Mouse (Mus musculus) kidney, adult 2 months (tissue): Measurements from ENCODE around the gene Cd52. TPM values are rescaled to one million over a fixed set of nuclear protein-coding genes. Genes with fewer than 3 reads are reported as not detected.
"Not testable (repeated sequence)": the region's sequence is repeated elsewhere in the genome, so short reads cannot be mapped to it uniquely, and the experiment has no call there.

Source experiments
- DNase-seq: peaks from one replicate; pipeline ENCODE4 v3.0.0; 2021
- H3K27ac ChIP-seq: fragments of 200-500 bp; 2 replicates; pipeline ENCODE4 v1.5.1; 2012; ENCODE audit warnings: low read depth, low read length, control low read depth, inconsistent platforms; ENCODE audit not compliant: insufficient read depth
- H3K27me3 ChIP-seq: fragments of 200-500 bp; replicated peaks from 2 replicates; pipeline ENCODE4 v1.6.1; 2012; ENCODE audit warnings: mild to moderate bottlenecking, moderate library complexity, low read length, inconsistent platforms; ENCODE audit not compliant: control insufficient read depth, insufficient read depth
- H3K36me3 ChIP-seq: fragments of 200-500 bp; 2 replicates; pipeline ENCODE4 v1.6.1; 2012; ENCODE audit warnings: mild to moderate bottlenecking, moderate library complexity, low read length, inconsistent platforms; ENCODE audit not compliant: control insufficient read depth, insufficient read depth
- H3K4me1 ChIP-seq: fragments of 200-500 bp; 2 replicates; pipeline ENCODE4 v1.6.1; 2011; ENCODE audit warnings: low read length; ENCODE audit not compliant: control insufficient read depth, insufficient read depth
- H3K4me3 ChIP-seq: fragments of 200-500 bp; 2 replicates; pipeline ENCODE4 v1.5.1; 2011; ENCODE audit warnings: mild to moderate bottlenecking, low read depth, low read length, control low read depth; ENCODE audit not compliant: insufficient read depth
- CTCF ChIP-seq: fragments of 200-500 bp; conservative IDR thresholded peaks from 2 replicates; pipeline ENCODE4 v1.5.1; 2011; ENCODE audit warnings: low read depth, mild to moderate bottlenecking, control low read depth, low read length, moderate library complexity, mixed read lengths; ENCODE audit not compliant: insufficient read depth, insufficient read length
- POLR2A ChIP-seq: fragments of 200-500 bp; IDR thresholded peaks from one replicate; pipeline ENCODE4 v1.6.1; 2011; ENCODE audit warnings: low read depth, low read length, control low read depth
- WGBS: fragments of 180-500 bp; shearing (Covaris S2); methylation state at CpG from one replicate; pipeline ENCODE4 v1.1.7; 2018; 5-methylcytosine and 5-hydroxymethylcytosine counted together
- polyA plus RNA-seq: library from polyadenylated mRNA; depleted of rRNA; stranded (reverse); fragments of >200 nt; gene quantifications from 2 replicates; pipeline ENCODE4 v1.2.3, GENCODE M21; 2012; rRNA removed

The Cd52 gene
- polyA plus RNA-seq = 14.8 and 65.1 TPM in 2 replicates

DNA sequence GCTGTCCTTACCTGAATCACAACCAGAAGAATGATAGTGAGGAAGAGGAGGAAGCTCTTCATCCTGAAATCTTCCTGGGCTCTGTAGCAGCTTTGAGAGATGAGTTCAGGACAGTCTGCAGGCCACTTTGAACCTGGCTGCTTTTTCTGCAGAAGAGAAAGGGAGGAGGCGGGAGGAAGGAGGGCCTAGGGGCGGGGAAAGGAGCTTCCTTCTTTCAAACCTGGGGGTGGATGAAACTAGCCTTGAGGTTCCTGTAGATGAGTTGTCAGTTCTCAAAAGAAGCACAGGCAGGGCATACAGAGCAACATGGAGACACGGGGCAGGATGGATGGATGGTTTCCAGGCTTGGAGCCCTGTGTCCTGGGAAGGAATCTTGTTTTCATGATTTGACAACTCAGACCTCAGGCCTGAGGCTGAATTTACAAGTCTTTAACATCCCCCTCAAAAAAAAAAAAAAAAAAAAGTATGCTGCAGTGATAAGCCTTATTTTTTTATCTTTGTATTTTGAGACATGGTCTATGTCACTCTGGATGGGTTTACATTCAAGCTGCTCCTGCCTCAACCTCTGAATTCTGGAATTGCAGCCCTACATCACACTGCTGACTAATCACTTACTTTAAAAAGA, at the start of gene Cd52:
TSS of gene Cd52 (minus strand) at position 160 of the 625 bp plus-strand sequence.
- peak; percentile 40 for DNase-seq
- Histone ChIP-seq H3K4me1 (no peaks in the 10 kb centered on the region), H3K27me3 (no peaks in the 10 kb centered on the region), H3K36me3 (no peaks in the 10 kb centered on the region), H3K27ac (no peak within 1 kb of the TSS), H3K4me3 (peak within 1 kb of the TSS; percentile 16; the same call in 1 of the 2 replicates)
- 77% methylated on average over 3 of the region's 3 CpGs for WGBS
- TF ChIP-seq CTCF = no peak
- TF ChIP-seq POLR2A = no peak

- H3K27ac ChIP-seq, H3K27me3 ChIP-seq, H3K36me3 ChIP-seq, H3K4me1 ChIP-seq, H3K4me3 ChIP-seq, DNase-seq: not testable (repeated sequence)
- 98% methylated on average over 5 of the region's 5 CpGs for WGBS
Observed at GRCm38 (mm10) chr4:134144297-134144696, 49.4 kb upstream of the Cd52 start.

DNA sequence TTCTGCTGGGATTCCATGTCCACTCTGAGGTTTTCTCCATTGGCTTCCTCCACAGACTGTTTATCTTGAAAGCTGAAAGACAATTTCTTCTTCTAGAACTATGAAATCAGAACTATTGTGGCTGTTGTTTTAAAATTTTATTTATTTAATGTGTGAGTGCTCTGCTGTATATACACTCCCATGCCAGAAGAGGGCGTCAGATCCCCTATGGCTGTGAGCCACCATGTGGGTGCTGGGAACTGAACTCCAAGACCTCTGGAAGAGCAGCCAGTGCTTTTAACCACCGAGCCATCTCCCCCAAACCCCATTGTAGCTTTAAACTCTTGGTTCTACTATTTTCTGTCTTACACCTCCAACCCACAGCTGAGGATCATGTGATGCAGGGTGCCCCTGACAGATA, 44.0 kb upstream of the Cd52 start:
- no peaks in the 10 kb centered on the region for H3K27me3 ChIP-seq
- no peak overlapping the region for H3K4me3 ChIP-seq
- no peak overlapping the region for H3K27ac ChIP-seq
- TF ChIP-seq CTCF = peak; percentile 8; the same call in 1 of the 2 replicates
- TF ChIP-seq POLR2A = no peak
- 82% methylated on average over 2 of the region's 2 CpGs for WGBS
- DNase-seq = no peak
- H3K36me3 ChIP-seq = peaks cover 2% of the 10 kb centered on the region
- no peaks in the 10 kb centered on the region for H3K4me1 ChIP-seq

DNA sequence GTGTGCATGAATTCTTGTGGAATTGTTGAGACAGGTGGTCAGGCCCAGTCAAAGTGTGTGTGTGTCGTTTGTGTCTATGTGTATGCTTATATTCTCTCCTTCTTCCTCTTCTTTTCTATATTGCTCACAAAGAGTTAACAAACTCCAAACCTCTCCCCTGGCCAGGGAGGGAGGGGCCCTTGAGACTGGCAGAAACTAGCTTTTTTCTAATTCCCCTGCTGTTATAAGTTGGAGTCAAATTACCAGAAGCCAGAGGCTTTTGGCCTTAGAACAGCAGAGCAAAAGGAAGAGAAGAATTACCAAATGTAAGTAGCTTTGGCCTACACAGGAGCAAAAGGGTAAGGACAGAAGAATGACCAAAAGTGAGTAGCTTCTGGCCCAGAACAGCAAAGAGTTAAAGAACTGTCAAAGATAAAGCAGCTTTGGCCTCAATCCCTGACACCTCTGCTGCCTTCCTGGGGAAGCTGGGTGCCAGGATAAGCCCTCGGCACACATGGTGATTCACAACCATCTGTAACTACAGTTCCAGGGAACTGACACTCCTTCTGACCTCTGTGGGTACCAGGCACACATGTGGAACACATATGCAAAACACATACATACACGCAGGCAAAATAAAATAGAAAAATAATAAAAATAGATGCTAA, 41.5 kb upstream of the Cd52 start:
- Histone ChIP-seq H3K4me1 (no peaks in the 10 kb centered on the region), H3K27ac (peak overlapping the region; percentile 30; the same call in 1 of the 2 replicates), H3K4me3 (no peak overlapping the region), H3K36me3 (peaks cover 2% of the 10 kb centered on the region), H3K27me3 (no peaks in the 10 kb centered on the region)
- no peak for TF ChIP-seq POLR2A
- TF ChIP-seq CTCF = no peak
- no peak for DNase-seq
- 66% methylated on average over 3 of the region's 3 CpGs for WGBS

- Histone ChIP-seq H3K4me3 (no peak overlapping the region), H3K27ac (no peak overlapping the region), H3K36me3 (no peaks in the 10 kb centered on the region; the same call in 1 of the 2 replicates), H3K27me3 (no peaks in the 10 kb centered on the region), H3K4me1 (no peaks in the 10 kb centered on the region; the same call in 1 of the 2 replicates)
- WGBS = 79% methylated on average over 8 of the region's 8 CpGs
- DNase-seq = no peak
- TF ChIP-seq POLR2A (no peak), CTCF (no peak)
Observed at GRCm38 (mm10) chr4:134132519-134133095, 37.7 kb upstream of the Cd52 start.

GRCm38 (mm10) chr4:134132117-134132516, 37.2 kb upstream of the Cd52 start:
- Histone ChIP-seq H3K4me3 (no peak overlapping the region), H3K36me3 (no peaks in the 10 kb centered on the region; the same call in 1 of the 2 replicates), H3K4me1 (no peaks in the 10 kb centered on the region; the same call in 1 of the 2 replicates), H3K27me3 (no peaks in the 10 kb centered on the region), H3K27ac (no peak overlapping the region)
- no peak for DNase-seq
- TF ChIP-seq CTCF (no peak), POLR2A (no peak)
- WGBS = 77% methylated on average over 3 of the region's 3 CpGs

DNA sequence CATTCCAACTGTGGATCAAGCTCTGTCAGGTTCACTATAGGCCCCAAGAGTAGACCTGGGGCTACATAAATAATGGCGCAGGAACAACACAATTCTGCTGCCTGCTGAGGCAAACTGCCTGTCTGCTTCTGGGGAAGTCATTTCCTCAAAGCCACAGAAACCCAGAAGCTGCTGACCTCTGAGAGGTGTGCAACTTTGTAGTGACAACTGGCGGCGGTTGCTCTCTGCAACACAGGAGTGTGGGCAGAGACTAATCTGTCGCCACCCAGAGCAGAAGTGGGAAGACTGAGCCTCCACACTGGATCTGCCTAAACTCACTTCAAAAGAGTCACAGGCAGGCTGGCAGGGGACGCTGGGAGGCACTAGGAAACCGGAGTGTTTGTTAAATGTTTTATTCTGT, 34.6 kb upstream of the Cd52 start:
- Histone ChIP-seq H3K4me3 (no peak overlapping the region), H3K36me3 (no peaks in the 10 kb centered on the region), H3K27me3 (no peaks in the 10 kb centered on the region), H3K27ac (peak overlapping the region; percentile 53), H3K4me1 (no peaks in the 10 kb centered on the region; the same call in 1 of the 2 replicates)
- 50% methylated on average over 6 of the region's 6 CpGs for WGBS
- DNase-seq = no peak
- no peak for TF ChIP-seq POLR2A
- TF ChIP-seq CTCF = no peak
